Mouse (Mus musculus) lung, adult 18-20 months (tissue): Measurements from ENCODE around the gene 4930426L09Rik.

Experiments
- DNase-seq, 2 experiments: peaks; one replicate each; pipeline ENCODE4 v3.0.0; 2022; ENCODE audit warnings: mixed read lengths in 2 of 2

4930426L09Rik gene

DNA sequence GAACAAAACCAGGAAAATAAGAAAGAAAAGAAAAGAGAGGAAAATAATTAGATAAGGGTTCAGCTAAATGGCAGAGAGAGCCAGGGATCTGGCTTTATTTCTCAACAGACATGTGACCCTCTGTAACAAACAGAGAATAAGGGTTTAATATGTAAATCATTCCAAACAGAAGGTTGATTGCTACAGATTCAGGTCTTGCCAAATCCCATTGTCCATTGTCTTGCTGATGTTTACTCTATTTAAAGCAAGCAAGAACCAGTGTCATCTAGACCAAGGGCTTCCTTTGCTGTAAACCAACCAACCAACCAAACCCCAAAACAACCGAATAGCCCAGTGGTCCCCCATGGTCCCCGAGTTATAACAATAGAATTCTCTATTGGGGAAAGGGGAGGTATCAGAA, 19.9 kb downstream of the 4930426L09Rik start:
- no peak for DNase-seq

GRCm38 (mm10) chr2:19024807-19025206, 26.7 kb downstream of the 4930426L09Rik start:
- DNase-seq, result no peak

DNA sequence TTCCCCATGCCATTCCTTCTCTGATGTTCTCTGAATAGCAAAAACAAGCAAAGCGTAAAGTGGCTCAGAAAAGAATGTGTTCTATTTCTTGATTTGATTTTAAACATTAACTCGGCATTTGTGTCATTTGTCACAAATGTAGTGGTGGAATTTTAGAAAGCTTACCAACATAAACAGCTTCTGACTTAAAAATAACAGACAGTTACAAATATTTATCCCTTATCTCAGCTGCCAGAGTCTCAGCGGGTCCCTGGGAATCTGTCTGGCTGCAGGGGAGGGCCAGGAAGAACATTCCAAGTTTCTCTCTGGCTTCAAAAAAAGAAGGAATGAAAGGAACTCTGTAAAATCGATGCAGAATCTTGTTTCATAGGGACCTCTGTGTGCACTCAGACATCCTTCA, 39.3 kb downstream of the 4930426L09Rik start:
- no peak for DNase-seq

DNA sequence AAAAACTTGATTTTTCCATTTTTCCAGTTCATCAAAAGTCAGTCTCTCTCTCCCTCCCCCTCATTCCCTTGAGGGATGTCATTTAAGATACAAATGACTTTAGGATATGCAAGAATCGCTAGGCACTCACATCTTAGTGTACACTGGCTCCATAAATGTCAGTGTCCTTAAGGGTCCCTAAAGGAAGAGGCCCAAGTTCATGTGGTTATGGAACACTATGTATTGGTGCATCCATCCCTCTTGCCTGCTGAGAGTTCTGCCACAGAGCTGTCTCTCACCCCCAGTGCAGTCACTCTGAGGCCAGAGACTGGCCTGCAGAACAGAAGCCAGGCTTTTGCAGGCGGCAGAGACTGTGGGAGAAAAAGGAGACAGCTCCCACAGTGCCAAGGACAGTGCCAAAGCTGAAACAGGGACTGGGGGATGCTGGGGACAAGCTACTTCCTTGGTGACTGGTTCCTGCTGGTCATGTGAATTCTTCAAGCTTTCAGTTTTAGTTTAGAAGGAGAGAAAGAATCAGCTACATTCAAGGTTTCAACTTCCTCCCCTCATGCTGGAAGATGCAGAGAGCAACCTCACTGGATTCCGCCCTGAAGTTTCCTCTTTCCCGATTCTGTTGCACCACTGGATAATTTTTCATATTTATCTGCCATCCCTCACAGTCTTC, 39.9 kb downstream of the 4930426L09Rik start:
- DNase-seq, result no peak

GRCm38 (mm10) chr2:19048225-19048624, 50.1 kb downstream of the 4930426L09Rik start:
- no peak for DNase-seq

DNA sequence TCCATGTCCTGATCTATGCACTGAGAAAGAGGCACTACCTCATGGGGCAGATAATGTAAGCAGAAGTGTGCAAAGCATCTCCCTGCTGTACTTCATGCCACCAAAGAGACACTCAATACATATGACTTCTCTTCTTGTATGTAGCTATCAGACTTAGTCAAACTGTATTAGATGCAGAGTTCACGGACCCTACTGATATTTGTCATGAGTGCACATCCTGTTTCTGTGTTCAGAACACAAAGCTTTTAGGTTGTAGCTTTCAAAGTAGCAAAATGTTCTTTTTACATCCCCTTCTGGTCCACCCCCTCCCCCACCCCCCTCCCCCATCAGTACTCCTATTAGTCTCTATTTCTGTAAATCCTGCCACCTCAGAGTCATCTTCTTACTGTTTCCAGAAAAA, 51.2 kb downstream of the 4930426L09Rik start:
- DNase-seq, result no peak
